Mouse (Mus musculus): ENCODE measurements at regions not wholly inside any gene's neighbourhood (a gene's known extent, or its start where the extent isn't known, plus 50 kb on each side); places are given as distances from the start of the nearest gene placed in this dataset.

DNA sequence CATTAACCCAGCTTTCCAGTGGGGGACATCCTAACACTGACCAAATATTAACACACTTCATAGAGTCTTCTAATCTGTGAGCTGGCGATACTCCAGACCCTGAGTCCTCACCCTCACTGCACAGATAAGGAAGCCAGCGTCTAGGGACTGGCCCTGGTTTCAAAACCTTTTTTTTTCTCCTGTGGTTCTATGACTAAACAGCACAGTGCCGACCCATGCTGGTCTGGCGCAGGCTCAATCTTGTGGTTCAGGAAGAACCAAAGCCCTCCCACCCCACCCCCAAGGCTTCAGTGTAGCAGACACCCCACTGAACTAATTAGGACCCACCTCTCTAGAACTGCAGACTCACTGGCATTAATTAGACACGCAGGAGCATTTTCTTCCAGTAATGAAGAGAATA, 81.4 kb upstream of the Ubl3 start:
- Histone ChIP-seq H3K4me3 (ENCODE audit: control insufficient read depth, insufficient read depth, low read length) (no peak overlapping the region), H3K27me3 (ENCODE audit: control insufficient read depth, insufficient read depth, low read length) (no peaks in the 10 kb centered on the region), H3K27ac (ENCODE audit: control insufficient read depth, insufficient read depth, low read length) (no peak overlapping the region), H3K4me1 (replicated peaks; ENCODE audit: control insufficient read depth, insufficient read depth, low read length) (peaks cover 3% of the 10 kb centered on the region; the same call in 1 of the 2 replicates), H3K36me3 (ENCODE audit: control insufficient read depth, insufficient read depth, low read length) (no peaks in the 10 kb centered on the region)
- 14% methylated on average over 5 of the region's 5 CpGs for WGBS
- no peak for DNase-seq
- TF ChIP-seq CTCF (IDR thresholded peaks at IDR 0.05; ENCODE audit: borderline replicate concordance, control insufficient read depth, extremely low read depth, insufficient read depth, low read length, poor library complexity) (no peak), POLR2A (IDR thresholded peaks at IDR 0.05; ENCODE audit: control insufficient read depth, extremely low read depth, insufficient read depth, low read length, poor library complexity) (no peak)

DNA sequence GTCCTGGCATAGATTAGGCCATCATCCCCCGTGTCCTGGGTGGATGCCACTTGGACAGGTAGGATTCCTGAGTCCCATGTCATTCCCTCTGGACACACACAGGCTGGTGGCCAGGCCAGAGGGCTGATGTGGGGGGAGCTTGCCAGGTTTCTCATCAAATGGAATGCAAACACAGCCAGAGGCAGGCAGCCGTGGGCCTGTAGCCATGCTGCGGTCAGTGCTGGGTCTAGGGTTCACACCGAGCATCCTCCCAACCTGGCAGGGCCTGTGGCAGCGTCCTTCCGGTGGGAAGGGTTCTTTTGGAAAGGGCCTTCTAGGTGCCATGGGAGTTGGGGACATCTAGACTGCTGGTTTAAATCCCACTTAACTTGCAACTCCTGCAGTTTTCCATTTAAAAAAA, 80.7 kb upstream of the Ubl3 start:
- no peak for TF ChIP-seq CTCF (IDR thresholded peaks at IDR 0.05; ENCODE audit: borderline replicate concordance, control insufficient read depth, extremely low read depth, insufficient read depth, low read length, poor library complexity)
- TF ChIP-seq POLR2A (IDR thresholded peaks at IDR 0.05; ENCODE audit: control insufficient read depth, extremely low read depth, insufficient read depth, low read length, poor library complexity): no peak
- DNase-seq: no peak
- Histone ChIP-seq H3K36me3 (ENCODE audit: control insufficient read depth, insufficient read depth, low read length) (no peaks in the 10 kb centered on the region), H3K27ac (ENCODE audit: control insufficient read depth, insufficient read depth, low read length) (no peak overlapping the region), H3K4me1 (replicated peaks; ENCODE audit: control insufficient read depth, insufficient read depth, low read length) (peaks cover 3% of the 10 kb centered on the region; the same call in 1 of the 2 replicates), H3K27me3 (ENCODE audit: control insufficient read depth, insufficient read depth, low read length) (no peaks in the 10 kb centered on the region), H3K4me3 (ENCODE audit: control insufficient read depth, insufficient read depth, low read length) (no peak overlapping the region)
- WGBS: 89% methylated on average over 6 of the region's 6 CpGs

DNA sequence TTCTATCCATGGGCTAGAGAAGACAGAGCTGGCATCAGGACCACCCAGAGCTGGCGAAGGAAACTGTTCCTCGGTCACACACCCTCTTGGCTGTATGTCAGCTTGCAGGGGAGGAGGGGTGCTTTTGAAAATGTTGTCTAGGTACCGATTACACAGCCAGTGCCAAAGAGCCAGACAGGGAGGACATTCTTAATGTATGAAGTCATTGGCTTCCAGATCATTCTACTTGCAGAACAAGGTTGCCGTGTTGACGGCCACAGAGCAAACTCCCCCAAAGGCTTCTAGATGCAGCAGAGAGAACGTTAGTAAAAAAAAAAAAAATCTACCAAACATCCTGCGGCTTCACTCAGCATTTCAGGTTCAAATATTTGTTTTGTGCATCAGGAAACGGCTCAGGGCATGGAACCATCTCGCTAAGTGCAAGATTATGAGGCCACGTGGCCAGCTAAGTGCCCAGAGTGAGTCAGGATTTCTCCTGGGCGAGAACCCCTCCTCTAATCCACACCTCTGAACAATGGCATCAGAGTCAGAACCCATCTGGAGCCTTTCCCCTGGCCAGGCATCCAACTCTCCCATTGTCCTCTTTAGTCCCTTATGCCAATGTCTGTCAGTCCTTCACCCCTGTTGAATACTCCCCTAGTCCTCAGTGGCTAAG, 80.1 kb upstream of the Ubl3 start:
- DNase-seq: no peak
- 85% methylated on average over 11 of the region's 11 CpGs for WGBS
- no peaks in the 10 kb centered on the region for H3K27me3 ChIP-seq (ENCODE audit: control insufficient read depth, insufficient read depth, low read length)
- no peak overlapping the region for H3K27ac ChIP-seq (ENCODE audit: control insufficient read depth, insufficient read depth, low read length)
- H3K36me3 ChIP-seq (ENCODE audit: control insufficient read depth, insufficient read depth, low read length): no peaks in the 10 kb centered on the region
- H3K4me3 ChIP-seq (ENCODE audit: control insufficient read depth, insufficient read depth, low read length): no peak overlapping the region
- peaks cover 3% of the 10 kb centered on the region; the same call in 1 of the 2 replicates for H3K4me1 ChIP-seq (replicated peaks; ENCODE audit: control insufficient read depth, insufficient read depth, low read length)
- TF ChIP-seq POLR2A (IDR thresholded peaks at IDR 0.05; ENCODE audit: control insufficient read depth, extremely low read depth, insufficient read depth, low read length, poor library complexity) (no peak), CTCF (IDR thresholded peaks at IDR 0.05; ENCODE audit: borderline replicate concordance, control insufficient read depth, extremely low read depth, insufficient read depth, low read length, poor library complexity) (no peak)

DNA sequence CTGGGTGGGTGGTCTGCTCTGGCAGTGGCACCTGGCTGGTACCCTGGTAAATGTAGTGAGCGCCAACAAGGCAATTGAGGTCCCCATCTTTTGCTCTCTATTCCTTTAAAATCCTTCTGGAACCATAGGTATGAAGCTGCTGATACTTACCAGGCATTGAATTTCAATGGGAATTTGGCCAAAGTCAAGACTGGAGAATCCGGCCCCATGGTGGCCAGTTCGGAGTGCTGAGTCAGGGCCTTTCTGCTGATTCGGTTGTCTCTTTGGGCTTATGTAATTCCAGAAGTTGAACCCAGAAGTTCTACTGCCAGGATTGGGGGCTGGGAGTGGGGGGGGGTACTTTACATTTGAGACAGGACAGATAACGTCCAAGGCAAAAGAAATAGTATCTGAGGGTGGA, 79.0 kb upstream of the Ubl3 start:
- TF ChIP-seq POLR2A (IDR thresholded peaks at IDR 0.05; ENCODE audit: control insufficient read depth, extremely low read depth, insufficient read depth, low read length, poor library complexity) (no peak), CTCF (IDR thresholded peaks at IDR 0.05; ENCODE audit: borderline replicate concordance, control insufficient read depth, extremely low read depth, insufficient read depth, low read length, poor library complexity) (no peak)
- Histone ChIP-seq H3K36me3 (ENCODE audit: control insufficient read depth, insufficient read depth, low read length) (no peaks in the 10 kb centered on the region), H3K4me1 (replicated peaks; ENCODE audit: control insufficient read depth, insufficient read depth, low read length) (0 out of 2 replicates have a peak, but pooled peaks cover 3% of the 10 kb centered on the region), H3K4me3 (ENCODE audit: control insufficient read depth, insufficient read depth, low read length) (no peak overlapping the region), H3K27ac (ENCODE audit: control insufficient read depth, insufficient read depth, low read length) (no peak overlapping the region), H3K27me3 (ENCODE audit: control insufficient read depth, insufficient read depth, low read length) (no peaks in the 10 kb centered on the region)
- 91% methylated on average over 5 of the region's 5 CpGs for WGBS
- no peak for DNase-seq

DNA sequence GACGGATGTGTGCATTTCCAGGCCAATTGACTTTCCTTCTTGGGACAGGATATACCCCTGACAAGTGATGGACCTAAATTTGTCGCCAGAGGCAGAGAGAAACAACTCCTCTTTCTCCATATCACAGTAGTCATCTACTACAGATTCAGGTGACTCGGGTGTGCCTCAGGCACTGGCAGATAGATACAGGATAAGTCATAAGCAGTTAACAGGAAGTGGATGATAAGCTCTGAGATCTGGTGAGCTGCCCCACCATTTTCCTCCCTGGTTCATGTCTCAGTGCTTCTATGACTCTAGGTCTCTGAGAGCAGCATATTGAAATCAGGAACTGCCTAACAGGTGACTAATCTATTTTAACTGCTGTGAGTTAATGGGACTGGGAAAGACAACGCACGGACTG, 73.4 kb upstream of the Ubl3 start:
- TF ChIP-seq CTCF (IDR thresholded peaks at IDR 0.05; ENCODE audit: borderline replicate concordance, control insufficient read depth, extremely low read depth, insufficient read depth, low read length, poor library complexity): no peak
- no peak for TF ChIP-seq POLR2A (IDR thresholded peaks at IDR 0.05; ENCODE audit: control insufficient read depth, extremely low read depth, insufficient read depth, low read length, poor library complexity)
- no peaks in the 10 kb centered on the region for H3K27me3 ChIP-seq (ENCODE audit: control insufficient read depth, insufficient read depth, low read length)
- H3K4me1 ChIP-seq (replicated peaks; ENCODE audit: control insufficient read depth, insufficient read depth, low read length): no peaks in the 10 kb centered on the region
- no peaks in the 10 kb centered on the region for H3K36me3 ChIP-seq (ENCODE audit: control insufficient read depth, insufficient read depth, low read length)
- no peak overlapping the region for H3K4me3 ChIP-seq (ENCODE audit: control insufficient read depth, insufficient read depth, low read length)
- WGBS: 66% methylated on average over 5 of the region's 5 CpGs
- no peak overlapping the region for H3K27ac ChIP-seq (ENCODE audit: control insufficient read depth, insufficient read depth, low read length)
- no peak for DNase-seq

DNA sequence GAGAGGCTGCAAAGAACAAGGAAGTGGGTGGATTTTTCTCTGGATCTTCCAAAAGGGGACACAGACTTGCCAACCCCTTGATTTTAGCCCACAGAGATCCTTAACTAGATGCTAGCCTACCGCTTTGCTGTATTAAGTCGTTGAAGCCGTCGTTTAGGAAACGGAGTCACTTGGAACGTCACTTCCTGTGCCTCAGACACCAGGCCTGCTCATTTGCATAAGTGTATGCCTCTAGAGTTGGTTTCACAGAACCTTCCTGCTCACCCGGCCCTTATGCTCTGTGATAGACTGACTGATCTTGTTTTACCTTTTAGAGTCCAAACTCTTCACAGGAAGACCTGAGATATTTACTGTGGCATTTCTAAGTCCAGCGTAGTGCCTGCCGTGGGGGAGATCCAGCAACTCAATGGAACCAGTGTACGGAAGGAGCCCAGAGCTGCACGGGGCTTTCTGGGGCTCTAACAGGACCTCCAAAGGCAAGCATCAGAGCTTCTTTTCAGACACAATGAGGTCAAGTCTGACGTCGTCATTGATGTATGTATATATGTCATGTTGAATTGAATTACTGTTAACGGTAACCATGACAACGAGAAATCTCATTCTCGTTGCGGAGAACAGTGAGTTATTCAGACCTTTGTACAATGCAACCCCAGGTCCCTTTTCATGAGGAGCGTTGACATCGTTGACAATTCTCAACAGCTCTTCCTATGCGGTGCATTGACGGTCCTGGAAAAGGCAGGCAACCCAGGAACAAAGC, 72.2 kb upstream of the Ubl3 start:
- WGBS: 82% methylated on average over 21 of the region's 21 CpGs
- Histone ChIP-seq H3K4me3 (ENCODE audit: control insufficient read depth, insufficient read depth, low read length) (no peak overlapping the region), H3K27me3 (ENCODE audit: control insufficient read depth, insufficient read depth, low read length) (no peaks in the 10 kb centered on the region), H3K36me3 (ENCODE audit: control insufficient read depth, insufficient read depth, low read length) (no peaks in the 10 kb centered on the region), H3K27ac (ENCODE audit: control insufficient read depth, insufficient read depth, low read length) (no peak overlapping the region), H3K4me1 (replicated peaks; ENCODE audit: control insufficient read depth, insufficient read depth, low read length) (no peaks in the 10 kb centered on the region)
- DNase-seq: no peak
- no peak for TF ChIP-seq POLR2A (IDR thresholded peaks at IDR 0.05; ENCODE audit: control insufficient read depth, extremely low read depth, insufficient read depth, low read length, poor library complexity)
- TF ChIP-seq CTCF (IDR thresholded peaks at IDR 0.05; ENCODE audit: borderline replicate concordance, control insufficient read depth, extremely low read depth, insufficient read depth, low read length, poor library complexity): no peak

All from thymus, adult 2 months (tissue).